Mouse (Mus musculus) hindbrain, embryonic 13.5 days (tissue): ENCODE data around the gene Med29. TPM values are rescaled to one million over a fixed set of nuclear protein-coding genes. Genes with fewer than 3 reads are reported as not detected.
A peak's percentile ranks its signal among the peaks of the same experiment; 100 is the strongest.

Experiments
- ATAC-seq: fragments of 200-750 bp; cut with Nextera tagmentation; 2 replicates; pipeline ENCODE4 v1.8.0; 2017; ENCODE audit warnings: moderate TSS enrichment; ENCODE audit not compliant: low FRiP score
- H3K27ac ChIP-seq: fragments of 300-500 bp; sonication (generic); 2 replicates; pipeline ENCODE4 v1.5.1; 2015; ENCODE audit warnings: inconsistent platforms, mild to moderate bottlenecking, moderate library complexity
- H3K27me3 ChIP-seq: fragments of 300-500 bp; sonication (generic); 2 replicates; pipeline ENCODE4 v1.6.1; 2015; ENCODE audit warnings: mild to moderate bottlenecking, inconsistent platforms
- H3K36me3 ChIP-seq: fragments of 300-500 bp; sonication (generic); 2 replicates; pipeline ENCODE4 v1.6.1; 2015; ENCODE audit warnings: mild to moderate bottlenecking, inconsistent platforms
- H3K4me1 ChIP-seq: fragments of 300-500 bp; sonication (generic); replicated peaks from 2 replicates; pipeline ENCODE4 v1.6.1; 2015; ENCODE audit warnings: inconsistent platforms
- H3K4me2 ChIP-seq: fragments of 300-500 bp; sonication (generic); 2 replicates; pipeline ENCODE4 v1.6.1; 2015; ENCODE audit warnings: inconsistent platforms, mild to moderate bottlenecking, moderate library complexity
- H3K4me3 ChIP-seq: fragments of 300-500 bp; sonication (generic); 2 replicates; pipeline ENCODE4 v1.5.1; 2015; ENCODE audit warnings: mild to moderate bottlenecking, inconsistent platforms
- H3K9ac ChIP-seq: fragments of 300-500 bp; sonication (generic); 2 replicates; pipeline ENCODE4 v1.6.1; 2015; ENCODE audit warnings: mild to moderate bottlenecking, inconsistent platforms
- H3K9me3 ChIP-seq: fragments of 300-500 bp; sonication (generic); 2 replicates; pipeline ENCODE4 v1.6.1; 2016; ENCODE audit warnings: inconsistent platforms
- WGBS: fragments of 180-500 bp; shearing (Covaris S2); methylation state at CpG from one replicate; pipeline ENCODE4 v1.1.7; 2015; 5-methylcytosine and 5-hydroxymethylcytosine counted together
- polyA plus RNA-seq: library from polyadenylated mRNA; unstranded; fragments of >200 nt; fragmentation: Nextera tagmentation; extraction: Ambion mirVana; gene quantifications from 2 replicates; pipeline ENCODE4 v1.2.1, GENCODE M21; 2015

Med29 gene
- polyA plus RNA-seq, 1 experiment from 2014 or later = 43.7 TPM

- no peak overlapping the region for H3K9ac ChIP-seq
- H3K27me3 ChIP-seq = no peaks in the 10 kb centered on the region
- H3K9me3 ChIP-seq = no peaks in the 10 kb centered on the region
- H3K27ac ChIP-seq = peak overlapping the region; percentile 49; the same call in 1 of the 2 replicates
- H3K4me1 ChIP-seq = peaks cover 16% of the 10 kb centered on the region
- H3K4me2 ChIP-seq = no peak overlapping the region
- H3K36me3 ChIP-seq = peaks cover 66% of the 10 kb centered on the region
- H3K4me3 ChIP-seq = no peak overlapping the region
- ATAC-seq = no peak
- WGBS = 17% methylated on average over 5 of the region's 5 CpGs
Observed at GRCm38 (mm10) chr7:28357984-28358383, 34.5 kb downstream of the Med29 start.

- Histone ChIP-seq H3K27me3 (no peaks in the 10 kb centered on the region), H3K36me3 (peaks cover 64% of the 10 kb centered on the region), H3K4me1 (peaks cover 19% of the 10 kb centered on the region), H3K4me3 (no peak overlapping the region), H3K9ac (peak overlapping the region; percentile 35; the same call in 1 of the 2 replicates), H3K9me3 (no peaks in the 10 kb centered on the region), H3K27ac (peak overlapping the region; percentile 73; the same call in 1 of the 2 replicates), H3K4me2 (no peak overlapping the region)
- ATAC-seq = no peak
- WGBS = 0% methylated on average over 5 of the region's 5 CpGs
Observed at GRCm38 (mm10) chr7:28356981-28357380, 35.5 kb downstream of the Med29 start.

GRCm38 (mm10) chr7:28355221-28355620 lies 37.3 kb downstream of the Med29 start:
- WGBS = 88% methylated on average over 3 of the region's 3 CpGs
- H3K27me3 ChIP-seq = no peaks in the 10 kb centered on the region
- no peak for ATAC-seq
- no peak overlapping the region for H3K4me3 ChIP-seq
- H3K36me3 ChIP-seq = peaks cover 49% of the 10 kb centered on the region
- H3K4me1 ChIP-seq = peaks cover 28% of the 10 kb centered on the region
- H3K4me2 ChIP-seq = no peak overlapping the region
- no peak overlapping the region for H3K9ac ChIP-seq
- H3K27ac ChIP-seq = no peak overlapping the region
- H3K9me3 ChIP-seq = no peaks in the 10 kb centered on the region

GRCm38 (mm10) chr7:28354596-28354995 lies 37.9 kb downstream of the Med29 start:
- ATAC-seq = no peak
- peaks cover 43% of the 10 kb centered on the region for H3K36me3 ChIP-seq
- peaks cover 34% of the 10 kb centered on the region for H3K4me1 ChIP-seq
- no peak overlapping the region for H3K9ac ChIP-seq
- H3K27ac ChIP-seq = no peak overlapping the region
- H3K4me3 ChIP-seq = no peak overlapping the region
- H3K9me3 ChIP-seq = no peaks in the 10 kb centered on the region
- no peaks in the 10 kb centered on the region for H3K27me3 ChIP-seq
- 94% methylated on average over 3 of the region's 3 CpGs for WGBS
- no peak overlapping the region for H3K4me2 ChIP-seq

GRCm38 (mm10) chr7:28354113-28354581 lies 38.4 kb downstream of the Med29 start:
- Histone ChIP-seq H3K9me3 (no peaks in the 10 kb centered on the region), H3K27me3 (no peaks in the 10 kb centered on the region), H3K9ac (no peak overlapping the region), H3K4me2 (no peak overlapping the region), H3K36me3 (peaks cover 38% of the 10 kb centered on the region), H3K27ac (no peak overlapping the region), H3K4me3 (no peak overlapping the region), H3K4me1 (peaks cover 37% of the 10 kb centered on the region)
- ATAC-seq = no peak
- WGBS = 91% methylated on average over 3 of the region's 3 CpGs

- Histone ChIP-seq H3K4me3 (no peak overlapping the region), H3K9me3 (no peaks in the 10 kb centered on the region), H3K27me3 (no peaks in the 10 kb centered on the region), H3K4me2 (no peak overlapping the region), H3K27ac (no peak overlapping the region), H3K4me1 (peaks cover 33% of the 10 kb centered on the region), H3K9ac (no peak overlapping the region), H3K36me3 (peaks cover 34% of the 10 kb centered on the region)
- WGBS = 97% methylated on average over 2 of the region's 2 CpGs
- no peak for ATAC-seq
Observed at GRCm38 (mm10) chr7:28353267-28353666, 39.2 kb downstream of the Med29 start.

GRCm38 (mm10) chr7:28351676-28352191 lies 40.8 kb downstream of the Med29 start:
- no peak for ATAC-seq
- H3K27ac ChIP-seq = no peak overlapping the region
- H3K4me3 ChIP-seq = peak overlapping the region; percentile 84
- H3K9ac ChIP-seq = peak overlapping the region; percentile 97
- H3K4me2 ChIP-seq = peak overlapping the region; percentile 95
- WGBS = 51% methylated on average over 4 of the region's 4 CpGs
- H3K27me3 ChIP-seq = no peaks in the 10 kb centered on the region
- H3K36me3 ChIP-seq = peaks cover 34% of the 10 kb centered on the region
- peaks cover 21% of the 10 kb centered on the region for H3K4me1 ChIP-seq
- no peaks in the 10 kb centered on the region for H3K9me3 ChIP-seq

- Histone ChIP-seq H3K36me3 (peaks cover 33% of the 10 kb centered on the region), H3K27ac (peak within 1 kb of the TSS; percentile 86), H3K9ac (peak within 1 kb of the TSS; percentile 97), H3K9me3 (no peaks in the 10 kb centered on the region), H3K27me3 (no peaks in the 10 kb centered on the region), H3K4me2 (peak within 1 kb of the TSS; percentile 95), H3K4me1 (peaks cover 21% of the 10 kb centered on the region), H3K4me3 (peak within 1 kb of the TSS; percentile 84)
- under 1% methylated on average over 50 of the region's 50 CpGs for WGBS
- ATAC-seq = peak; percentile 96
Observed at GRCm38 (mm10) chr7:28350155-28350883, 42.2 kb downstream of the Med29 start, which contains the start of gene Rps16. Gene Rps16 (plus strand): TSS chr7:28350652.

GRCm38 (mm10) chr7:28348601-28349000 lies 43.9 kb downstream of the Med29 start:
- no peaks in the 10 kb centered on the region for H3K27me3 ChIP-seq
- no peak overlapping the region for H3K27ac ChIP-seq
- no peak overlapping the region for H3K4me3 ChIP-seq
- ATAC-seq = no peak
- H3K9me3 ChIP-seq = no peaks in the 10 kb centered on the region
- no peak overlapping the region for H3K4me2 ChIP-seq
- 87% methylated on average over 7 of the region's 7 CpGs for WGBS
- H3K9ac ChIP-seq = peak overlapping the region; percentile 13; the same call in 1 of the 2 replicates
- peaks cover 17% of the 10 kb centered on the region for H3K36me3 ChIP-seq
- H3K4me1 ChIP-seq = peaks cover 21% of the 10 kb centered on the region

GRCm38 (mm10) chr7:28347746-28348145 lies 44.8 kb downstream of the Med29 start:
- ATAC-seq = no peak
- no peaks in the 10 kb centered on the region for H3K27me3 ChIP-seq
- H3K4me3 ChIP-seq = no peak overlapping the region
- peaks cover 21% of the 10 kb centered on the region for H3K4me1 ChIP-seq
- no peak overlapping the region for H3K9ac ChIP-seq
- no peaks in the 10 kb centered on the region for H3K9me3 ChIP-seq
- H3K36me3 ChIP-seq = peaks cover 8% of the 10 kb centered on the region
- H3K4me2 ChIP-seq = no peak overlapping the region
- 85% methylated on average over 3 of the region's 3 CpGs for WGBS
- no peak overlapping the region for H3K27ac ChIP-seq

- no peaks in the 10 kb centered on the region for H3K27me3 ChIP-seq
- H3K4me1 ChIP-seq = peaks cover 3% of the 10 kb centered on the region
- no peak overlapping the region for H3K4me3 ChIP-seq
- no peak overlapping the region for H3K27ac ChIP-seq
- H3K4me2 ChIP-seq = no peak overlapping the region
- WGBS = 4% methylated on average over 4 of the region's 4 CpGs
- no peak for ATAC-seq
- no peaks in the 10 kb centered on the region for H3K9me3 ChIP-seq
- no peak overlapping the region for H3K9ac ChIP-seq
- H3K36me3 ChIP-seq = no peaks in the 10 kb centered on the region
Observed at GRCm38 (mm10) chr7:28344637-28345036, 47.9 kb downstream of the Med29 start.

- Histone ChIP-seq H3K27ac (no peak overlapping the region), H3K36me3 (no peaks in the 10 kb centered on the region), H3K27me3 (no peaks in the 10 kb centered on the region), H3K4me1 (peaks cover 14% of the 10 kb centered on the region), H3K4me3 (no peak overlapping the region), H3K9me3 (no peaks in the 10 kb centered on the region), H3K4me2 (no peak overlapping the region), H3K9ac (no peak overlapping the region)
- ATAC-seq = no peak
- 51% methylated on average over 7 of the region's 7 CpGs for WGBS
Observed at GRCm38 (mm10) chr7:28341381-28341780, 51.1 kb downstream of the Med29 start.
